Mouse (Mus musculus) embryonic fibroblast, embryonic 13.5 days (primary cell): Measurements from ENCODE around the gene Dmtf1.

Experiments
- CTCF ChIP-seq: IDR thresholded peaks from 2 replicates; pipeline ENCODE4 v1.5.1; 2011; ENCODE audit warnings: mild to moderate bottlenecking, control low read depth, low read length, moderate library complexity, borderline replicate concordance; ENCODE audit not compliant: insufficient read depth
- POLR2A ChIP-seq: IDR thresholded peaks from 2 replicates; pipeline ENCODE4 v1.6.1; 2011; ENCODE audit warnings: low read depth, mild to moderate bottlenecking, control low read depth, low read length, moderate library complexity

- TF ChIP-seq CTCF (no peak), POLR2A (no peak)
Measured at GRCm38 (mm10) chr5:9068886-9069285, 92.7 kb downstream of the Dmtf1 start.
